Mouse (Mus musculus): Measurements from ENCODE around the gene Fbf1.

GRCm38 (mm10) chr11:116106154-116106962 is 61.6 kb downstream of the Fbf1 start:
- TF ChIP-seq CTCF (IDR thresholded peaks at IDR 0.05; ENCODE audit: low read depth, low read length) = no peak
- TF ChIP-seq POLR2A (IDR thresholded peaks at IDR 0.05; ENCODE audit: borderline replicate concordance, low read depth, low read length) = no peak

Data from bone marrow macrophage, adult 2 months (primary cell).